Mouse (Mus musculus): ENCODE measurements around the gene Myzap. TPM values are rescaled to one million over a fixed set of nuclear protein-coding genes. Genes with fewer than 3 reads are reported as not detected.
A peak's percentile ranks its signal among the peaks of the same experiment; 100 is the strongest.

Myzap gene
- polyA plus RNA-seq, 1 experiment from 2014 or later = 3.7 TPM

DNA sequence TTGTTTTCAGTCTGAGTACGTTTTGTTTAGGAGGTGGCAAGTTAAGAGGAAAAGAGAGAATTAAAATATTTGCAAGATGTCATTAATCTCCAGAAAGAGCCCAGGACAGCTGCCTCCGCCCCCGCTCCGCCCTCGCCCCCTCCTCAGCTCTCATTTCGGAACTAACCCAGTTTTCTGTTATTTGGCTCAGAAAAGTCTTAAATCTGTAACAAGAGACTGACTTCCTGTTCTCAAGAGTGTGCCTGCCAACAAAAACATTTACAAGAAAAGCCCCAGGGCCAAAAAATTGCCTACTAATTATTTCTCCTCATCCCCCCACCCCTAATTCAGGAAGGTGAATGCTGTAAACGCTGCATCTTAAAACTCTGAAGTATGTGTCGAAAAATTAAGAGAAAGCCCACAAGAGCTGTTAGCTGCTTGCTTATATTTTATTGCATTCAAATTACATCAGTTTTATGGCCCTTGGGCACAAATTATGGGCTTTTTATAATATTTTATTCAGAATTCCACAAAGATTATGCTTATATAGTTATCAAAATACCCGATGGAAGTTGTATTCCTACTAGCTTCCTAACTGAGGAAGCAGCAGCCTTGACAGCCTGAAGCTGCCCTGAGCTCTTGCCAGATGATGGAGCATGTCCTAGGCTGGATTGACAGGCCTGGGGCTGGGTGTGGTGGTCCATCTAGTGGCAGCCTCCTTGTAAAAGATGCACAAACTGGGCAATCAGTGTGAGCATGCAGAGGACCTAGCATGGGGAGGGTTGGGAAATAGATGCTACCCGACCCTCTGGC, 93.6 kb downstream of the Myzap start:
- Histone ChIP-seq H3K9me3 (ENCODE audit: low read length) (no peaks in the 10 kb centered on the region), H3K36me3 (replicated peaks; ENCODE audit: insufficient read depth, low read length) (no peaks in the 10 kb centered on the region), H3K27me3 (ENCODE audit: insufficient read depth, low read length) (no peaks in the 10 kb centered on the region), H3K27ac (ENCODE audit: low read depth) (no peak overlapping the region), H3K9ac (replicated peaks) (no peak overlapping the region), H3K4me3 (ENCODE audit: low read depth, low read length) (no peak overlapping the region), H3K4me1 (ENCODE audit: insufficient read depth) (no peaks in the 10 kb centered on the region), H3K4me2 (ENCODE audit: low read depth, low read length) (no peak overlapping the region)
- DNase-seq (no peak), ATAC-seq (no peak)
- no peak for TF ChIP-seq EP300 (IDR thresholded peaks at IDR 0.05; ENCODE audit: low read depth)
- 0 out of 2 replicates have a peak, but pooled peaks have one; percentile 7 for TF ChIP-seq CTCF (IDR thresholded peaks at IDR 0.05; ENCODE audit: low read depth)
- WGBS (ENCODE audit: insufficient replicate concordance) = 57% methylated on average over 10 of the region's 10 CpGs

GRCm38 (mm10) chr9:71496637-71497036, 95.5 kb downstream of the Myzap start:
- no peak overlapping the region for H3K9ac ChIP-seq (replicated peaks)

DNA sequence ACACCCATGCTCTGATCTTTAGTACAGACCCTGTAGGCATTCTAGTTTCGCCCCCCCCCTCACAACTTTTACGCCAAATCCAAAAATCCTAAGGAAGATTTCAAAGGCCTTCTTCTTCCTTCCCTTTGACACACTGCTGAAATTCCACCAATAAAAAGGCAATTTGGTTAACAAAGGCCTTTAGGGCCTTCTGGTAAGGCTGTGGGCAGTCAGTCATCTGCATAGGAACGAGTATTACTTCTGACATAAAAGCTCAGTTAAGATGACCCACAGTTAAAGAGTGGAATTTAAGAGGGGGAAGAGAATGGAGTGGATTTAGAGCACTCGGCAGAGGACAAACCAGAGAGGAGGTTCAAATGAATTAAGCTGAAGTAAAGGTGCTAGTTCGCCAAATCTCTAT, 98.4 kb downstream of the Myzap start:
- Histone ChIP-seq H3K9ac (replicated peaks) (no peak overlapping the region), H3K4me2 (ENCODE audit: low read depth, low read length) (no peak overlapping the region), H3K4me1 (ENCODE audit: insufficient read depth) (no peaks in the 10 kb centered on the region), H3K27me3 (ENCODE audit: insufficient read depth, low read length) (no peaks in the 10 kb centered on the region), H3K36me3 (replicated peaks; ENCODE audit: insufficient read depth, low read length) (no peaks in the 10 kb centered on the region), H3K27ac (ENCODE audit: low read depth) (no peak overlapping the region), H3K9me3 (ENCODE audit: low read length) (no peaks in the 10 kb centered on the region), H3K4me3 (ENCODE audit: low read depth, low read length) (no peak overlapping the region)
- 75% methylated on average over 5 of the region's 5 CpGs for WGBS (ENCODE audit: insufficient replicate concordance)
- ATAC-seq (no peak), DNase-seq (no peak)
- TF ChIP-seq EP300 (IDR thresholded peaks at IDR 0.05; ENCODE audit: low read depth) (no peak), CTCF (IDR thresholded peaks at IDR 0.05; ENCODE audit: low read depth) (no peak)

More at GRCm38 (mm10) chr9:71496637-71497036, 95.5 kb downstream of the Myzap start:
- TF ChIP-seq CTCF (IDR thresholded peaks at IDR 0.05; ENCODE audit: low read depth) (no peak), EP300 (IDR thresholded peaks at IDR 0.05; ENCODE audit: low read depth) (no peak)
- DNase-seq (no peak), ATAC-seq (no peak)
- Histone ChIP-seq H3K9me3 (ENCODE audit: low read length) (no peaks in the 10 kb centered on the region), H3K36me3 (replicated peaks; ENCODE audit: insufficient read depth, low read length) (no peaks in the 10 kb centered on the region), H3K4me1 (ENCODE audit: insufficient read depth) (no peaks in the 10 kb centered on the region), H3K27me3 (ENCODE audit: insufficient read depth, low read length) (no peaks in the 10 kb centered on the region), H3K4me2 (ENCODE audit: low read depth, low read length) (no peak overlapping the region), H3K27ac (ENCODE audit: low read depth) (no peak overlapping the region), H3K4me3 (ENCODE audit: low read depth, low read length) (no peak overlapping the region)
- WGBS (ENCODE audit: insufficient replicate concordance) = 36% methylated on average over 2 of the region's 2 CpGs

DNA sequence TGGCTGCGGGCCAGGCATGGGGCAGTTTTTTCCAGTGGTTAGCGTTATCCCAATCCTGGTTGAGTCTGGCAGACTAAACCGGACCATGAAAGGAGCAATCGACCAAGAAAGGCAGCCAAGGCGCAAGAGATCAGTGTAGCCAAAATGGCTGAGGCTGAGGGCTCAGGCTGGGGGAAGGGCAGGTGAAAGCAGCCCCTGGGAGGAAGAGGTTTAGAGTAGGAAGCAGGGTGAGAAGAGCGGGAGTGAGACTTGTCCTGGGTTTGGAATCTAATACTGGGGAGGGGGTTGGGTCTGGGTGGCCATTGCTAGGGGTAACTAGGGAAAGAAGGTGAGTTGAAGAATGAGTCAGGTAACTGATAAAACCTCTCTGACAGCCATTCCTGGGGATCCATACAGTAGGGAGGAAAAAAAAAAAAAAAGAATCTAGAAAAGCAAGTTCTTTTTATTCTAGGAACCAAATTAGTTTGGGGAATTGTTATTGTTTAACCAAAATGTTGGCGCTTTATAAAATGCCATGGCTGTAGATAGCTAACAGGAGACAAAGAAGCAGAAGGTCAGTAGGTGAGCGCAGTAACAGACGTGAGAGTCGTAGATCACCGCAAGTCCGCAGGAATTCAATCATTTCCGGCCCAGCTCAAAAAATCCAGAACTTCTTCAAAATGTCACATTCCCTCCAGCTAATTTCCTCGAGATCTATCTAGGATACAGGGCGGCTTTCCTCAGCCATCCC, 99.7 kb downstream of the Myzap start:
- TF ChIP-seq CTCF (IDR thresholded peaks at IDR 0.05; ENCODE audit: low read depth) (no peak), EP300 (IDR thresholded peaks at IDR 0.05; ENCODE audit: low read depth) (no peak)
- Histone ChIP-seq H3K4me2 (ENCODE audit: low read depth, low read length) (no peak overlapping the region), H3K9ac (replicated peaks) (no peak overlapping the region), H3K27me3 (ENCODE audit: insufficient read depth, low read length) (no peaks in the 10 kb centered on the region), H3K9me3 (ENCODE audit: low read length) (no peaks in the 10 kb centered on the region), H3K4me1 (ENCODE audit: insufficient read depth) (no peaks in the 10 kb centered on the region), H3K27ac (ENCODE audit: low read depth) (no peak overlapping the region), H3K4me3 (ENCODE audit: low read depth, low read length) (no peak overlapping the region), H3K36me3 (replicated peaks; ENCODE audit: insufficient read depth, low read length) (no peaks in the 10 kb centered on the region)
- DNase-seq (no peak), ATAC-seq (no peak)
- 68% methylated on average over 15 of the region's 15 CpGs for WGBS (ENCODE audit: insufficient replicate concordance)

GRCm38 (mm10) chr9:71490076-71490475, 102.1 kb downstream of the Myzap start:
- Histone ChIP-seq H3K27ac (ENCODE audit: low read depth) (no peak overlapping the region), H3K4me1 (ENCODE audit: insufficient read depth) (no peaks in the 10 kb centered on the region), H3K4me3 (ENCODE audit: low read depth, low read length) (no peak overlapping the region), H3K9ac (replicated peaks) (no peak overlapping the region), H3K27me3 (ENCODE audit: insufficient read depth, low read length) (no peaks in the 10 kb centered on the region), H3K9me3 (ENCODE audit: low read length) (no peaks in the 10 kb centered on the region), H3K4me2 (ENCODE audit: low read depth, low read length) (no peak overlapping the region), H3K36me3 (replicated peaks; ENCODE audit: insufficient read depth, low read length) (no peaks in the 10 kb centered on the region)
- no peak for DNase-seq
- TF ChIP-seq CTCF (IDR thresholded peaks at IDR 0.05; ENCODE audit: low read depth) (no peak), EP300 (IDR thresholded peaks at IDR 0.05; ENCODE audit: low read depth) (no peak)
- no peak for ATAC-seq
- 66% methylated on average over 3 of the region's 3 CpGs for WGBS (ENCODE audit: insufficient replicate concordance)

DNA sequence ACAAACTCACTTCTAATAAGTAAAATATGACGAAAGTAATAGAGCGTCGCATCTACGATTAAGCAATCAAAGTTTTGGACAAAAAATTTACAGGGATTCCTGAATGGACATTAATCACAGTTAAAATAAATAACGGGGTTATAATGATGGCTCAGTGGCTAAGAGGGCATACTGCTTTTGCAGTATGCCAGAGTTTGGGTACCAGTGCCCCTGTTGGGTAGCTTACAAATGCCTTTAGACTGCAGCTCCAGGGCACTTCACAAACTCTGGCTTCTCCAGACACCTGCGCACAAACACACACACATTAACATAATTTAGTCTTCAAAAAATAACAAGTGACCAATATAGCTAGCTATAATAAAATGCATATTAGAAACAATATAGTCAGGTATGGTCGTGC, 106.0 kb downstream of the Myzap start:
- H3K36me3 ChIP-seq (replicated peaks; ENCODE audit: insufficient read depth, low read length) = peaks cover 25% of the 10 kb centered on the region
- no peak overlapping the region for H3K27ac ChIP-seq (ENCODE audit: low read depth)
- TF ChIP-seq EP300 (IDR thresholded peaks at IDR 0.05; ENCODE audit: low read depth) (0 out of 2 replicates have a peak, but pooled peaks have one; percentile 2), CTCF (IDR thresholded peaks at IDR 0.05; ENCODE audit: low read depth) (no peak)
- 41% methylated on average over 7 of the region's 7 CpGs for WGBS (ENCODE audit: insufficient replicate concordance)
- DNase-seq = no peak
- peaks cover 11% of the 10 kb centered on the region for H3K4me1 ChIP-seq (ENCODE audit: insufficient read depth)
- peak overlapping the region; percentile 90 for H3K4me3 ChIP-seq (ENCODE audit: low read depth, low read length)
- peak overlapping the region; percentile 80 for H3K4me2 ChIP-seq (ENCODE audit: low read depth, low read length)
- ATAC-seq = no peak
- H3K9me3 ChIP-seq (ENCODE audit: low read length) = no peaks in the 10 kb centered on the region
- no peak overlapping the region for H3K9ac ChIP-seq (replicated peaks)
- H3K27me3 ChIP-seq (ENCODE audit: insufficient read depth, low read length) = no peaks in the 10 kb centered on the region
